Mouse (Mus musculus): Measurements from ENCODE around the gene Commd6. TPM values are rescaled to one million over a fixed set of nuclear protein-coding genes. Genes with fewer than 3 reads are reported as not detected.
"Not testable (repeated sequence)": the region's sequence is repeated elsewhere in the genome, so short reads cannot be mapped to it uniquely, and the experiment has no call there.

Gene Commd6
- total RNA-seq, 2 experiments from 2014 or later = 32.4 to 35.6 TPM

- intact Hi-C loops (cut with DNase I) = no loop called here
- no peak for DNase-seq
Measured at GRCm38 (mm10) chr14:101613206-101613605, 27.3 kb downstream of the Commd6 start.

- intact Hi-C loops (cut with DNase I) = no loop called here
- no peak for DNase-seq
Measured at GRCm38 (mm10) chr14:101610701-101611100, 29.8 kb downstream of the Commd6 start.

GRCm38 (mm10) chr14:101608519-101609368 is 31.7 kb downstream of the Commd6 start, which contains the start of gene Tbc1d4:
Tbc1d4 (minus strand) TSS chr14:101609191.
- intact Hi-C loops (cut with DNase I) = loop anchor here (1.0 kb wide), 1 partner anchor 90 kb away; no protein-coding TSS in a partner anchor
- DNase-seq = peak; percentile 87 to 90

- intact Hi-C loops (cut with DNase I) = loop anchor here (1.0 kb wide), 1 partner anchor 90 kb away; no protein-coding TSS in a partner anchor
- DNase-seq = peak; percentile 49 to 55
Measured at GRCm38 (mm10) chr14:101607631-101608518, 32.6 kb downstream of the Commd6 start.

- intact Hi-C loops (cut with DNase I) = no loop called here
- no peak for DNase-seq
Measured at GRCm38 (mm10) chr14:101605843-101606242, 34.6 kb downstream of the Commd6 start.

GRCm38 (mm10) chr14:101602851-101603250 is 37.6 kb downstream of the Commd6 start:
- no peak for DNase-seq
- intact Hi-C loops (cut with DNase I) = no loop called here

GRCm38 (mm10) chr14:101597096-101597715 is 43.3 kb downstream of the Commd6 start:
- no peak for DNase-seq
- intact Hi-C loops (cut with DNase I) = no loop called here

- DNase-seq = no peak
- intact Hi-C loops (cut with DNase I) = no loop called here
Measured at GRCm38 (mm10) chr14:101596691-101597090, 43.8 kb downstream of the Commd6 start.

GRCm38 (mm10) chr14:101595301-101596080 is 45.0 kb downstream of the Commd6 start:
- DNase-seq = no peak
- intact Hi-C loops (cut with DNase I) = no loop called here

- intact Hi-C loops (cut with DNase I) = no loop called here
- no peak for DNase-seq
Measured at GRCm38 (mm10) chr14:101594001-101594400, 46.5 kb downstream of the Commd6 start.

- DNase-seq = no peak
- intact Hi-C loops (cut with DNase I) = no loop called here
Measured at GRCm38 (mm10) chr14:101593340-101593739, 47.1 kb downstream of the Commd6 start.

- intact Hi-C loops (cut with DNase I) = no loop called here
- peak; percentile 43 to 49 for DNase-seq
Measured at GRCm38 (mm10) chr14:101591101-101591500, 49.4 kb downstream of the Commd6 start.

- intact Hi-C loops (cut with DNase I); DNase-seq: not testable (repeated sequence)
Measured at GRCm38 (mm10) chr14:101588209-101588991, 52.1 kb downstream of the Commd6 start.

- DNase-seq; intact Hi-C loops (cut with DNase I): not testable (repeated sequence)
Measured at GRCm38 (mm10) chr14:101587366-101588040, 53.0 kb downstream of the Commd6 start.

GRCm38 (mm10) chr14:101586096-101586495 is 54.4 kb downstream of the Commd6 start:
- peak in 1 of 2 experiments; percentile 44 for DNase-seq
- intact Hi-C loops (cut with DNase I) = loop anchor here (1.0 kb wide), 1 partner anchor 12 kb away; no protein-coding TSS in a partner anchor

Data from heart, postnatal 10 days (tissue).